Mouse (Mus musculus): Measurements from ENCODE around the gene Kdelc2. TPM values are rescaled to one million over a fixed set of nuclear protein-coding genes. Genes with fewer than 3 reads are reported as not detected.

Kdelc2 gene
- total and polyA plus RNA-seq, 3 experiments, result not detected

GRCm38 (mm10) chr9:53426726-53427125 lies 42.9 kb downstream of the Kdelc2 start:
- no peak for DNase-seq (ENCODE audit: extremely low read depth)
- H3K4me2 ChIP-seq (ENCODE audit: insufficient read depth, low read depth, poor library complexity, severe bottlenecking), result no peak overlapping the region
- no peak overlapping the region for H3K4me3 ChIP-seq (replicated peaks in 1 of 3; ENCODE audit: low read depth in 2 of 3, low read length in 2 of 3, poor library complexity in 1 of 3)
- in situ Hi-C loops (cut with MboI; ENCODE audit: low pct_ligation_motif_present, low pct_unique_long_range_greater_than_20kb, low sequenced_read_pairs) (no loop called here), dilution Hi-C loops (cut with MboI; ENCODE audit: extremely low pct_ligation_motif_present, extremely low pct_unique_long_range_greater_than_20kb, low sequenced_read_pairs) (no loop called here)
- H3K4me1 ChIP-seq (ENCODE audit: control insufficient read depth in 1 of 2, insufficient read depth in 2 of 2), result no peaks in the 10 kb centered on the region
- H3K79me2 ChIP-seq (replicated peaks; ENCODE audit: control insufficient read depth, extremely low read depth, insufficient read depth, poor library complexity, severe bottlenecking), result no peaks in the 10 kb centered on the region
- H3K9me3 ChIP-seq (replicated peaks; ENCODE audit: low read length), result no peaks in the 10 kb centered on the region
- H3K27ac ChIP-seq (ENCODE audit: insufficient read depth, low read depth), result no peak overlapping the region
- TF ChIP-seq TBP (conservative IDR thresholded peaks at IDR 0.05; ENCODE audit: low read depth, low read length) (no peak), BHLHE40 (IDR thresholded peaks at IDR 0.05; ENCODE audit: low read depth, low read length) (no peak), RCOR1 (conservative IDR thresholded peaks at IDR 0.05; ENCODE audit: low read depth, low read length) (no peak), EP300 (IDR thresholded peaks at IDR 0.05; ENCODE audit: low read length) (no peak), MAZ (IDR thresholded peaks at IDR 0.05; ENCODE audit: low read depth, low read length) (no peak), SMC3 (IDR thresholded peaks at IDR 0.05; ENCODE audit: low read depth, low read length) (no peak), HCFC1 (IDR thresholded peaks at IDR 0.05; ENCODE audit: low read depth, low read length) (no peak), ZNF384 (IDR thresholded peaks at IDR 0.05; ENCODE audit: low read depth, low read length) (no peak), CTCF (conservative IDR thresholded peaks at IDR 0.05 in 1 of 2, IDR thresholded peaks at IDR 0.05 in 1 of 2; ENCODE audit: low read depth in 2 of 2, low read length in 2 of 2) (no peak), KAT2A (IDR thresholded peaks at IDR 0.05; ENCODE audit: insufficient replicate concordance, low read length) (no peak), ZKSCAN1 (IDR thresholded peaks at IDR 0.05; ENCODE audit: borderline replicate concordance, low read depth, low read length) (no peak), MXI1 (IDR thresholded peaks at IDR 0.05; ENCODE audit: low read depth, low read length) (no peak), USF2 (conservative IDR thresholded peaks at IDR 0.05; ENCODE audit: low read depth, low read length) (no peak), ETS1 (conservative IDR thresholded peaks at IDR 0.05; ENCODE audit: low read depth, low read length) (no peak), MAFK (IDR thresholded peaks at IDR 0.05; ENCODE audit: insufficient replicate concordance, low read length) (no peak), POLR2A (IDR thresholded peaks at IDR 0.05; ENCODE audit: low read depth, low read length) (no peak), SIN3A (IDR thresholded peaks at IDR 0.05; ENCODE audit: low read length) (no peak), IRF4 (IDR thresholded peaks at IDR 0.05; ENCODE audit: low read depth, low read length) (no peak)
- H3K27me3 ChIP-seq (replicated peaks), result no peaks in the 10 kb centered on the region
- H3K9ac ChIP-seq (ENCODE audit: insufficient read depth, low read depth), result no peak overlapping the region
- H3K36me3 ChIP-seq (replicated peaks in 1 of 2; ENCODE audit: control insufficient read depth in 1 of 2, insufficient read depth in 1 of 2, low read length in 1 of 2), result no peaks in the 10 kb centered on the region

DNA sequence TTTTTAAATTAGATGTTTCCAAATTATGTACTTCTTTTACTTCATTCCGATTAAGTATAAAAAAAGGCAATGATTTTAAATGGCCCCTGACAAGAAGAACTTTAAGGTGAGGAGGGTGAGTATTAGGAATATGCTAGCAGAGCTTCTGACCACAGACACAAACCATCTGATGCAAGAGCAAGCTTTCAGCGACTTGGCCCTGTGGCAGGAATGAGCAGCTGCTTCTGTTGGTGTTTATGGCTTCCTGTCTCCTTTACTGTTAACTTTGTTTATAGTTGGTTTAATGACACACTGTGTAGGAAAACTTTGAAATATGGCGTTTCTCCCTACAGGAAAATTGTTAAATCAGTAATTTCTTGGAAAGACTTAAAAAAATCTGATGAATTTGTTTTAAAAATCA lies 43.8 kb downstream of the Kdelc2 start:
- TF ChIP-seq POLR2AphosphoS2 (IDR thresholded peaks at IDR 0.05; ENCODE audit: low read depth, low read length), result no peak
- no peak for TF ChIP-seq CHD1 (IDR thresholded peaks at IDR 0.05; ENCODE audit: low read depth, low read length)
- no peak for TF ChIP-seq RAD21 (IDR thresholded peaks at IDR 0.05; ENCODE audit: low read depth, low read length)
- TF ChIP-seq NELFE (IDR thresholded peaks at IDR 0.05; ENCODE audit: low read depth, low read length), result no peak
- TF ChIP-seq SMC3 (IDR thresholded peaks at IDR 0.05; ENCODE audit: low read depth, low read length), result no peak
- TF ChIP-seq ETS1 (conservative IDR thresholded peaks at IDR 0.05; ENCODE audit: low read depth, low read length), result no peak
- no peak for TF ChIP-seq TCF12 (IDR thresholded peaks at IDR 0.05; ENCODE audit: low read depth, low read length)
- no peak for TF ChIP-seq UBTF (IDR thresholded peaks at IDR 0.05; ENCODE audit: low read depth, low read length)
- TF ChIP-seq ZC3H11A (IDR thresholded peaks at IDR 0.05; ENCODE audit: low read depth, low read length), result no peak
- no peak for TF ChIP-seq CTCF (conservative IDR thresholded peaks at IDR 0.05 in 1 of 2, IDR thresholded peaks at IDR 0.05 in 1 of 2; ENCODE audit: low read depth in 2 of 2, low read length in 2 of 2)
- no peaks in the 10 kb centered on the region for H3K36me3 ChIP-seq (replicated peaks in 1 of 2; ENCODE audit: control insufficient read depth in 1 of 2, insufficient read depth in 1 of 2, low read length in 1 of 2)
- no peak overlapping the region for H3K9ac ChIP-seq (ENCODE audit: insufficient read depth, low read depth)
- DNase-seq (ENCODE audit: extremely low read depth), result no peak
- no peaks in the 10 kb centered on the region for H3K4me1 ChIP-seq (ENCODE audit: control insufficient read depth in 1 of 2, insufficient read depth in 2 of 2)
- no peaks in the 10 kb centered on the region for H3K9me3 ChIP-seq (replicated peaks; ENCODE audit: low read length)
- no peaks in the 10 kb centered on the region for H3K79me2 ChIP-seq (replicated peaks; ENCODE audit: control insufficient read depth, extremely low read depth, insufficient read depth, poor library complexity, severe bottlenecking)
- H3K27me3 ChIP-seq (replicated peaks), result no peaks in the 10 kb centered on the region
- H3K27ac ChIP-seq (ENCODE audit: insufficient read depth, low read depth), result no peak overlapping the region
- in situ Hi-C loops (cut with MboI; ENCODE audit: low pct_ligation_motif_present, low pct_unique_long_range_greater_than_20kb, low sequenced_read_pairs) (no loop called here), dilution Hi-C loops (cut with MboI; ENCODE audit: extremely low pct_ligation_motif_present, extremely low pct_unique_long_range_greater_than_20kb, low sequenced_read_pairs) (no loop called here)
- no peak overlapping the region for H3K4me3 ChIP-seq (replicated peaks in 1 of 3; ENCODE audit: low read depth in 2 of 3, low read length in 2 of 3, poor library complexity in 1 of 3)
- H3K4me2 ChIP-seq (ENCODE audit: insufficient read depth, low read depth, poor library complexity, severe bottlenecking), result no peak overlapping the region
